Mouse (Mus musculus): ENCODE results near the gene Tusc2. TPM values are rescaled to one million over a fixed set of nuclear protein-coding genes. Genes with fewer than 3 reads are reported as not detected.
A peak's percentile ranks its signal among the peaks of the same experiment; 100 is the strongest.

The Tusc2 gene
- polyA plus RNA-seq, 1 experiment from 2014 or later: 129 TPM

DNA sequence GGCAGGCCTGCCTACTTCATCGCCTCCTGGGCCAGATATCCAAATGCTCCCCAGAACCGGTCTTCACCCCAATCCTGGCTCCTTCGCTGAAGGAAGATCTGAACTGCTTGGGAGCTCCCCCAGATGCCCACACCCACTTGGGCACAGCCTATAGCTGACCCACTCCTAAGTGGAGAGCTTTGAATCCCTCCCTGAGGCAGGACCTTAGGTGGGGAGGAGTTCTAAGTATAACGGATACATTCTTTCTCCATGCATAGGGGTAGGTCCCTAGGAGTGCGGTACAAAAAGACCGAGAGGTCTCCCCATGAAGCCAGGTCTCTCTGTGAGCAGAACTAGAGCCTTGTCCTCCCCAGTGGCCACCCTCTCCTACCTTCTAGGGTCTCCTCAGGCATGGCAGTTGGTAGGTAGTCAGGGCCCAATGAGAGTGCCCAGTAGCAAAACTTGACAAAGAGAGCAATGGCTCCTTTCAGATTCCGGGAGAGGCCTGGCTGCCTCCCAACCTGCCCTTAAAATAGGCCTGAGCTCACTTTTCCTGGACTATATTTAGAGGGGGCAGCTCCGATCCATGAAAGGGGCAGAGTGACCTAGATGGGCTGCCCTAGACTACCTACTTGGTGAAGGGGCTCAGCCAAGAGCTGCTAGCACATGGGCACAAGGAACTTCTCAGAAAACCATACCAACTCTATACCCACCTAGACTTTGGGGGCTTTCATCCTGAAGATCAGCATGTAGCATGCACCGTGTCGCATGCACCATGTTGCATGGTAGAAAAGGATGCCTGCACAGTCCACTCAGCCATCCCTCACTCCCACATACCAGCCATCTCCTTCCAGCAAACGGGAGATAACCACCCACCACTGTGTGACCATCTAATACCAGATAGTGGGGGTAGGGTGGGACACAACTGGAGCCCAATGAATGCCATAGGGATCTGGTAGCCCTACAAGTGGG is 33.8 kb downstream of the Tusc2 start:
- Histone ChIP-seq H3K4me1 (replicated peaks) (0 out of 2 replicates have a peak, but pooled peaks cover 7% of the 10 kb centered on the region), H3K4me3 (no peak overlapping the region), H3K27me3 (no peaks in the 10 kb centered on the region), H3K4me2 (no peak overlapping the region), H3K36me3 (peaks cover 7% of the 10 kb centered on the region; the same call in 1 of the 2 replicates), H3K27ac (replicated peaks) (no peak overlapping the region), H3K9me3 (no peaks in the 10 kb centered on the region), H3K9ac (no peak overlapping the region)
- WGBS: 89% methylated on average over 11 of the region's 11 CpGs
- ATAC-seq (ENCODE audit: low FRiP score, low read depth): no peak

DNA sequence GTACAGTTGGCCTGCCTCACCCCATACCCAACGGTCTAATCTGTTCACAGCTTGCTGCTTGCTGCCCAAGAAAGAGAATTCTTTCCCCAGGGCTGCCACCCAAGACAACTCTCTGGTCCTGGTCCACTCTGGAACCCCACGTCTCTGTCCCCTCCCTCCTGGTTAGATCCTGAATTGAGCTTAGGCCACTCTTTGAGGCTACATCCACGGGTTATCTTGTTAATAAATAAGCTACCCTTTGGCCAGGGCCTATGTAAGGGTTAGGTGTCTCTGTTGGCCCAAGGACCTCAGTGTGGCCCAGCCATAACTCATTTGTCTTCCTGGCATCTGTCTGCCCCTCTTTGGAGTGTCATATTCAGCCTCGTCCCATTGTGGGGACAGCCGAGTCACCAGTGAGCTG is 35.3 kb downstream of the Tusc2 start:
- no peaks in the 10 kb centered on the region for H3K9me3 ChIP-seq
- H3K36me3 ChIP-seq: 0 out of 2 replicates have a peak, but pooled peaks cover 3% of the 10 kb centered on the region
- H3K27ac ChIP-seq (replicated peaks): no peak overlapping the region
- H3K27me3 ChIP-seq: no peaks in the 10 kb centered on the region
- H3K4me1 ChIP-seq (replicated peaks): peaks cover 5% of the 10 kb centered on the region; the same call in 1 of the 2 replicates
- no peak for ATAC-seq (ENCODE audit: low FRiP score, low read depth)
- H3K9ac ChIP-seq: no peak overlapping the region
- no peak overlapping the region for H3K4me3 ChIP-seq
- 79% methylated on average over 5 of the region's 5 CpGs for WGBS
- no peak overlapping the region for H3K4me2 ChIP-seq

DNA sequence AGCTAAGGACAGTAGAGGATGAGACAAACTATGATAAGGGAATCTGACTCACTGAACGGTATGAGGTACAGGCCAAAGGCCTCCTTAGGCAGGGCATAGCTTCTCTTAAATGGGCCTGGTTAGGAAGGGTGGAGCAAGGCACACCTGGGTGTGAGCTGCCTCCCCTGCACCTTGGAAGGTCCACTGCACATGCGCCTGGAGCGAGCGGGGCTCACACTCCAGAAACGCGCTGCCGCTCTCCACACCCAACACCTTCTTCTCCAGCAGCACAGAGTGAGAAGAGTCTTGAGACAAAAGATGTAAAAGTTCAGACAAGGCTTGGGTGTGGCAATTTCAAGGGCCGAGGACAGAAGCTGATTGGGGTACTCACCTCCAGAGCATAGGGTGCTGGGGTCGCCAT is 36.4 kb downstream of the Tusc2 start:
- H3K27ac ChIP-seq (replicated peaks): no peak overlapping the region
- ATAC-seq (ENCODE audit: low FRiP score, low read depth): no peak
- H3K9ac ChIP-seq: no peak overlapping the region
- no peaks in the 10 kb centered on the region for H3K27me3 ChIP-seq
- 91% methylated on average over 9 of the region's 9 CpGs for WGBS
- no peaks in the 10 kb centered on the region for H3K36me3 ChIP-seq
- H3K4me1 ChIP-seq (replicated peaks): peaks cover 6% of the 10 kb centered on the region
- H3K4me2 ChIP-seq: no peak overlapping the region
- H3K9me3 ChIP-seq: no peaks in the 10 kb centered on the region
- H3K4me3 ChIP-seq: no peak overlapping the region

DNA sequence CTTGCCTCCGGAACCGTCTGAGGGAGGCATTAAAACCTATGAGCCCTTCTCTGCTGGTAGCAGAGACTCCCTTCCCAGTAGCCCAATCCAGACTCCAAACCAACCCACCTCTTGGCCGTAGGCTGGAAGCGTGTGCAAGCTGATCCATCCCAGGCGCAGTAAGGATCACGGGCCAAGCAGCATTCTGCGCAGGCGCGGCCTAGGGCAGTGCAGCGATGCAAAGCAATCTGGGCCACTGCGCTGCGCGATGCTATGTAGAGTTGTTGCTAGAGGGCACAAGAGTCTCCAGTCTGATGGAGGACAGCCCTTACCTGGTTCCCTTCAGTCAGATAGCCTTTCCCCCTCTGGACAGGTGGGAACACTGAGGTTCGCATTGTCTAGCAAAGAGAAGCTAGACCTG is 36.8 kb downstream of the Tusc2 start:
- Histone ChIP-seq H3K9ac (no peak overlapping the region), H3K4me3 (no peak overlapping the region), H3K36me3 (no peaks in the 10 kb centered on the region), H3K9me3 (no peaks in the 10 kb centered on the region), H3K4me2 (no peak overlapping the region), H3K27me3 (no peaks in the 10 kb centered on the region), H3K27ac (replicated peaks) (no peak overlapping the region), H3K4me1 (replicated peaks) (peaks cover 10% of the 10 kb centered on the region)
- ATAC-seq (ENCODE audit: low FRiP score, low read depth): no peak
- 74% methylated on average over 14 of the region's 14 CpGs for WGBS

DNA sequence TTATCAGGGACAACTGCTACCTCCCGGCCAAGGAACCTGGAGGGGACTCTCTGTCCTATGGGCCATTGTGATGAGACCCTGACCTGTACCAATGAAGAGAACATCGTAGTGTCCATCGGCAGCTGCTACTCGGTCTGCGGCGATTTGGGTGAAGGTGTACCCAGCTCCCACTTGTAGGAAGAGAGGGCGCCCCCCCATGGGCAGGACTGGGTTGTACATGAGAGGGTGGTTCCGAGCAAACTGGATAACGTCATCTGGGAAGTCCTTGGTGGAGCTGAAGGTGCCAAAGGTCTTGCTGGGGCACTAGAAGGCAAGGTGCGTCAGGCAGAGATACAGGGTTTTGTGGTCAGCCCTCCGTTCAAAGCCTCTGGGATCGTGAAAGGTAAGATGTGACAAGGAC is 37.7 kb downstream of the Tusc2 start:
- no peaks in the 10 kb centered on the region for H3K9me3 ChIP-seq
- peaks cover 11% of the 10 kb centered on the region for H3K4me1 ChIP-seq (replicated peaks)
- no peak overlapping the region for H3K4me3 ChIP-seq
- no peaks in the 10 kb centered on the region for H3K36me3 ChIP-seq
- no peak overlapping the region for H3K27ac ChIP-seq (replicated peaks)
- ATAC-seq (ENCODE audit: low FRiP score, low read depth): no peak
- 84% methylated on average over 12 of the region's 12 CpGs for WGBS
- no peak overlapping the region for H3K4me2 ChIP-seq
- no peaks in the 10 kb centered on the region for H3K27me3 ChIP-seq
- H3K9ac ChIP-seq: no peak overlapping the region

DNA sequence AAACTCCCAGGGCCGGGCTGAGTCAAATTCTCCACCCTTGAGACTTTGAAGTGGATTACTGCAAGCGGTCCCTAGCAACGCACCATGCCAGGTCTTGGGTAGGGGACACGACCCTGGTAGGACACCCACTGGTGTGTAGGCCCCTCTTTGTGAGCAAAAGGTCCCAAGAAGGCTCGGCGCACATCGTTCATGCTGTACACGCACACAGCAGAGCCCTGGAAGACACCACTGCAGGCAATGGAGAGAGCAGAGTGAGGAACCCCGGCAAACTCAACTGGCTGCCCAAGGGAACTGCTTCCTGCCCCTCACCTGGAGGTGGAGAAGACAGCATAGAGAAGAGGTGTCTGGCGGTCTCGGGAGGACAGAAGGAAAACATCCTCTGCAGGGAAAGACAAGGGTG is 38.2 kb downstream of the Tusc2 start:
- Histone ChIP-seq H3K27me3 (no peaks in the 10 kb centered on the region), H3K4me1 (replicated peaks) (peaks cover 11% of the 10 kb centered on the region), H3K4me2 (no peak overlapping the region), H3K4me3 (no peak overlapping the region), H3K27ac (replicated peaks) (no peak overlapping the region), H3K9ac (no peak overlapping the region), H3K9me3 (no peaks in the 10 kb centered on the region), H3K36me3 (no peaks in the 10 kb centered on the region)
- ATAC-seq (ENCODE audit: low FRiP score, low read depth): no peak
- whole genome bisulfite sequencing: 89% methylated on average over 11 of the region's 11 CpGs

DNA sequence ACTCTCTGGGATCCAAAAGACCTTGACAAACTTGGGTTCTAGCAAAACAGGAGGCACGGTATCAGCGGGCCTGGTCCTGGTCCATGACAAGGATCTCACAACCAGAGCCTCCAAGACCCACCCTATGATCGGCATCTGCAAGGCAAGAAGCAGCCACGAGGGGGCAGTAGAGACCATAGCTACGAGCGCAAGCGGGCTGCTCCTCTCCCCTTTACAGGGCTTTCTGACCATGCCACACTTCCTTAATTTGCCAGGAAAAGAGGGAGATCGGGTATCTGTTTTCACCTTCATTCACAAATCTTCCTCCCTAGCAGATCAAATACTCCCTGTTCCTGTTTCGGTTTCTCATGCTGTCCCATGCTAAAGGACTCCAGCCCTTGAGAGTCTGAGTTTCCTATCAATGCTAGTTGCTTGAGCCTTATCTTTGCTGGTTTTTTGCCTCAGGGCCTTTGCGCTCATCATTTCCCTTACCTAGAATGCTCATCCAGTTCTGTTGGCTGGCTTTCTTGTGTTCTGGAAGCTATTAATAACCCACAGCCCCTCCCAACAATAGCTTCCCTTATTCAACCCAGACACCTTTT is 39.1 kb downstream of the Tusc2 start:
- H3K27ac ChIP-seq (replicated peaks): 0 out of 2 replicates have a peak overlapping the region, but pooled peaks have one; percentile 12
- no peaks in the 10 kb centered on the region for H3K36me3 ChIP-seq
- 11% methylated on average over 10 of the region's 10 CpGs for WGBS
- no peak overlapping the region for H3K9ac ChIP-seq
- peak; percentile 68; the same call in 1 of the 2 replicates for ATAC-seq (ENCODE audit: low FRiP score, low read depth)
- no peaks in the 10 kb centered on the region for H3K9me3 ChIP-seq
- no peak overlapping the region for H3K4me3 ChIP-seq
- no peaks in the 10 kb centered on the region for H3K27me3 ChIP-seq
- no peak overlapping the region for H3K4me2 ChIP-seq
- peaks cover 11% of the 10 kb centered on the region for H3K4me1 ChIP-seq (replicated peaks)

DNA sequence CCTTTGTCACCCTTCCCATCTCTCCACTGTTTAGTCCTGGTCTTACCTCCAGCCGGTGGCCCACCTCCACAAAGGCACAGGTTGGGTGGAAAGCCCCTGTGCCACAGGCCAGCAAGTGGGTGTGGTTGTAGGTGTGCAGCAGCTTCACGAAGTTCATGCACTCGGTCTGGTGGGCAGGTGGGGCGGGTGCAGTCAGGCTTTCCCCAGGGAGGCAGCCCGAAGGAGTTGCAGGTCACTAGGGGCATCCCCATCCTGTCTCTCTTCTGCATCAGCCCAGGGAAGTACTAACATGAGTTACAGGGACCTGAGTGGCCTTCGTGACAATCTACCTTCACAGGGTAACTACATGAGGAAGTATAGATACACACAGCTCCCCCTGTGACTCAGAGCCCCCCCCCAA is 40.2 kb downstream of the Tusc2 start:
- no peaks in the 10 kb centered on the region for H3K36me3 ChIP-seq
- no peaks in the 10 kb centered on the region for H3K9me3 ChIP-seq
- no peaks in the 10 kb centered on the region for H3K27me3 ChIP-seq
- no peak overlapping the region for H3K4me3 ChIP-seq
- H3K4me1 ChIP-seq (replicated peaks): peaks cover 19% of the 10 kb centered on the region
- ATAC-seq (ENCODE audit: low FRiP score, low read depth): no peak
- H3K27ac ChIP-seq (replicated peaks): no peak overlapping the region
- H3K9ac ChIP-seq: no peak overlapping the region
- H3K4me2 ChIP-seq: no peak overlapping the region
- 85% methylated on average over 6 of the region's 6 CpGs for WGBS

DNA sequence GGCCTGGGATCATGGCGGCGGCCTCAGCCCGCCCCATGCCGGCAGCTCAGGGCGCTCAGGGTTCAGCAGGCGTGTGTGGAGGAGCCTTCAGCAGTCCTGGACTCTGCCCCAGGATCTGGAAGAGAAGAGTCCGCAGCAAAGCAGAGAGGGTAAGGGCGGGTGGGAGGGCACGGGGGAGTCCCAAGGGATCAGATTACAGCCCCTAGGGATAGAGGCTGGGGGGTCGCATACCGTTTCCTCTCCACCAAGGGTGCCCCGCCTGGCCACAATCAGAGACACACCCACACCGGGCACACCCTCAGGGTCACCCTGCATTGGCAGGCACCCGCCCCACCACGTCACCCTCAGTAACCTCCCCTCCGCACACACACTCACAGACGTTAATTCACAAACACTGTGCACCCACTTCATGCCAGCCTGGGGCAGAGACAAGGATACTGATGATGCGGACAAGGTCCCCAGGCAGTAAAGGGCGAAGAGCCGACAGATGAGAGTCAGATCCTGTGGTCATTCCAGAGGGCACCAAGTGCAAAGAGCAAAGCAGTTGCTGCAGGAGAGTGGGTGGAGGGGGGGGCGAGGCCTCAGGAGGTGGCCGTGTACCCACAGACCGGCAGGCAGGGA is 42.1 kb downstream of the Tusc2 start:
- 36% methylated on average over 23 of the region's 23 CpGs for WGBS
- ATAC-seq (ENCODE audit: low FRiP score, low read depth): no peak
- no peaks in the 10 kb centered on the region for H3K9me3 ChIP-seq

DNA sequence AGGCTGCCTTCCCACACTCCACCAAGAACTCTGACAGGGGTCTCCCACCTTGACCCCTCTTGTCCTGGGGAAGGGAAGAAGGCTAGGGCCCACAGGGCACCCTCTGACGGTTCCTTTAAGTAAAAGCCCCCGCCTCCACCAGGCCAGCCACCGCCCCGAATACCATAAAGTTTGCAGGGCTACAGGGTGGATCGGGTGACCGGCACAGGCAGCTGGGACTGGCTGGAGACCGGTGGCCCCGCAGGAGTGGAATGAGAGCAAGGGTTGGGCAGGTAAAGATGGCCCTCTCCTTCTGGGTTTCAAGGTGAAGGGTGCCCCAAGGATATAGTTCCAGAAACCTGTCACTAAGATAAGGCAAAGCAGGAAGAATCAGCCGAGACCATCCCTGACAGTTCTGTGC is 43.5 kb downstream of the Tusc2 start:
- Histone ChIP-seq H3K4me2 (0 out of 2 replicates have a peak overlapping the region, but pooled peaks have one; percentile 6), H3K9ac (no peak overlapping the region), H3K36me3 (no peaks in the 10 kb centered on the region), H3K27me3 (no peaks in the 10 kb centered on the region), H3K9me3 (no peaks in the 10 kb centered on the region), H3K4me3 (no peak overlapping the region), H3K27ac (replicated peaks) (no peak overlapping the region), H3K4me1 (replicated peaks) (peaks cover 23% of the 10 kb centered on the region)
- no peak for ATAC-seq (ENCODE audit: low FRiP score, low read depth)
- WGBS: 24% methylated on average over 9 of the region's 9 CpGs

More for the DNA sequence above, 42.1 kb downstream of the Tusc2 start:
- peaks cover 19% of the 10 kb centered on the region for H3K4me1 ChIP-seq (replicated peaks)
- H3K4me3 ChIP-seq: no peak overlapping the region
- no peak overlapping the region for H3K27ac ChIP-seq (replicated peaks)
- H3K9ac ChIP-seq: no peak overlapping the region
- H3K4me2 ChIP-seq: 0 out of 2 replicates have a peak overlapping the region, but pooled peaks have one; percentile 18
- H3K36me3 ChIP-seq: no peaks in the 10 kb centered on the region
- H3K27me3 ChIP-seq: no peaks in the 10 kb centered on the region

DNA sequence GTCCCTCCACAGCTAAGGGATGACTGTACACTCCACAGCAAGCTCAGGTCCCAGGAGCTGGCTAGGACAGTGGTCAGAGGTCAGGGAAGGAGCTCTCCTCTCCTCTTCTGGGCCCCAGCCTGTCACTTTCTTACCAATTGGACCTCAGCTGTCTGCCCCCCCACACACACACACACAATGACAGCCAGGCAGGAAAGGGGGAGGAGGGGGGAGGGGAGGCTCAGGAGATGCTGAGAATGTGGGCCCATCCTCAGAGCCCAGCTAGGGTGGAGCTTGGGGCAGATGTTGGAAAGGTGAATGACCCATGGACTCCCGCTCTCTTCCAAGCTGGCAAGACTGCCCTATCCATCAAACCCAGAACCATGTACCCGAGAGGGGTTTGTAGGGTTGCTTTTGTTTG is 44.0 kb downstream of the Tusc2 start:
- 59% methylated on average over 2 of the region's 2 CpGs for WGBS
- H3K9me3 ChIP-seq: no peaks in the 10 kb centered on the region
- no peak for ATAC-seq (ENCODE audit: low FRiP score, low read depth)
- no peak overlapping the region for H3K4me3 ChIP-seq
- H3K4me1 ChIP-seq (replicated peaks): peaks cover 28% of the 10 kb centered on the region
- no peak overlapping the region for H3K9ac ChIP-seq
- no peaks in the 10 kb centered on the region for H3K27me3 ChIP-seq
- H3K4me2 ChIP-seq: 0 out of 2 replicates have a peak overlapping the region, but pooled peaks have one; percentile 6
- H3K27ac ChIP-seq (replicated peaks): no peak overlapping the region
- no peaks in the 10 kb centered on the region for H3K36me3 ChIP-seq

Data from hindbrain, embryonic 15.5 days (tissue).